Mouse (Mus musculus) CH12.LX (cell line): ENCODE measurements around the gene Zfp661. TPM values are rescaled to one million over a fixed set of nuclear protein-coding genes. Genes with fewer than 3 reads are reported as not detected.

Source experiments
- DNase-seq: peaks from one replicate; pipeline ENCODE4 v3.0.0-alpha.2; 2013; ENCODE audit errors: extremely low read depth
- H3K27ac ChIP-seq: 2 replicates; pipeline ENCODE4 v1.5.1; 2012; ENCODE audit warnings: low read depth, mild to moderate bottlenecking, control low read depth, moderate library complexity; ENCODE audit not compliant: insufficient read depth
- H3K27me3 ChIP-seq: replicated peaks from 2 replicates; pipeline ENCODE3; 2012; ENCODE audit warnings: inconsistent platforms
- H3K36me3 ChIP-seq, 2 experiments: replicated peaks in 1 of 2; 2 replicates each; pipeline versions ENCODE3 to v1.6.1; 2012; ENCODE audit warnings: inconsistent platforms in 1 of 2, low read length in 1 of 2, mild to moderate bottlenecking in 1 of 2, mixed read lengths in 1 of 2, moderate library complexity in 1 of 2; ENCODE audit not compliant: control insufficient read depth in 1 of 2, insufficient read depth in 1 of 2
- H3K4me1 ChIP-seq, 2 experiments: 2 replicates each; pipeline ENCODE4 v1.6.1; 2012; ENCODE audit warnings: inconsistent platforms in 1 of 2, moderate library complexity in 1 of 2; ENCODE audit not compliant: insufficient read depth in 2 of 2, control insufficient read depth in 1 of 2
- H3K4me2 ChIP-seq: 2 replicates; pipeline ENCODE4 v1.6.1; 2012; ENCODE audit warnings: low read depth, mild to moderate bottlenecking, control low read depth; ENCODE audit not compliant: poor library complexity, insufficient read depth, severe bottlenecking
- H3K4me3 ChIP-seq, 3 experiments: fragments of 150-350 bp in 1 of 3; sonication (generic) in 1 of 3; replicated peaks in 1 of 3; 2 replicates each; pipeline versions ENCODE3 to v1.5.1; 2011 to 2012; ENCODE audit warnings: low read depth in 2 of 3, low read length in 2 of 3, mild to moderate bottlenecking in 2 of 3, moderate library complexity in 2 of 3, control low read depth in 1 of 3, improper control_type of control experiment in 1 of 3, inconsistent platforms in 1 of 3, mixed read lengths in 1 of 3; ENCODE audit not compliant: poor library complexity in 1 of 3
- H3K79me2 ChIP-seq: replicated peaks from 2 replicates; pipeline ENCODE4 v1.6.1; 2012; ENCODE audit warnings: mild to moderate bottlenecking, moderate library complexity; ENCODE audit not compliant: control insufficient read depth, poor library complexity, insufficient read depth, severe bottlenecking; ENCODE audit errors: extremely low read depth
- H3K9ac ChIP-seq: 2 replicates; pipeline ENCODE4 v1.6.1; 2012; ENCODE audit warnings: low read depth, mild to moderate bottlenecking, control low read depth, moderate library complexity; ENCODE audit not compliant: insufficient read depth
- H3K9me3 ChIP-seq: replicated peaks from 2 replicates; pipeline ENCODE3; 2012; ENCODE audit warnings: low read length, inconsistent platforms, mixed read lengths
- BHLHE40 ChIP-seq: IDR thresholded peaks from 2 replicates; pipeline ENCODE4 v1.6.1; 2011; ENCODE audit warnings: mild to moderate bottlenecking, low read depth, low read length, improper control_type of control experiment
- E2F4 ChIP-seq: IDR thresholded peaks from 2 replicates; pipeline ENCODE4 v1.6.1; 2011; ENCODE audit warnings: low read depth, low read length, improper control_type of control experiment; ENCODE audit not compliant: insufficient replicate concordance
- ELF1 ChIP-seq: IDR thresholded peaks from 2 replicates; pipeline ENCODE4 v1.6.1; 2014; ENCODE audit warnings: low read depth, mild to moderate bottlenecking, inconsistent platforms, low read length, improper control_type of control experiment
- GABPA ChIP-seq: IDR thresholded peaks from 2 replicates; pipeline ENCODE4 v1.6.1; 2012; ENCODE audit warnings: low read depth, low read length, improper control_type of control experiment, inconsistent platforms; ENCODE audit not compliant: insufficient replicate concordance
- JUN ChIP-seq: IDR thresholded peaks from 2 replicates; pipeline ENCODE4 v1.6.1; 2011; ENCODE audit warnings: low read depth, mild to moderate bottlenecking, low read length, improper control_type of control experiment, moderate library complexity; ENCODE audit not compliant: insufficient read depth
- KAT2A ChIP-seq: IDR thresholded peaks from 2 replicates; pipeline ENCODE4 v1.6.1; 2012; ENCODE audit warnings: low read length, improper control_type of control experiment, inconsistent platforms; ENCODE audit not compliant: insufficient replicate concordance
- MAFK ChIP-seq: IDR thresholded peaks from 2 replicates; pipeline ENCODE4 v1.6.1; 2011; ENCODE audit warnings: low read length, improper control_type of control experiment; ENCODE audit not compliant: insufficient replicate concordance
- MAX ChIP-seq: IDR thresholded peaks from 2 replicates; pipeline ENCODE4 v1.6.1; 2011; ENCODE audit warnings: low read length, improper control_type of control experiment
- MXI1 ChIP-seq: IDR thresholded peaks from 2 replicates; pipeline ENCODE4 v1.6.1; 2011; ENCODE audit warnings: mild to moderate bottlenecking, low read depth, low read length, improper control_type of control experiment
- MYC ChIP-seq: IDR thresholded peaks from 2 replicates; pipeline ENCODE4 v1.6.1; 2011; ENCODE audit warnings: low read depth, mild to moderate bottlenecking, improper control_type of control experiment, low read length
- PAX5 ChIP-seq: IDR thresholded peaks from 2 replicates; pipeline ENCODE4 v1.6.1; 2012; ENCODE audit warnings: low read length, inconsistent platforms, mixed read lengths
- POLR2AphosphoS2 ChIP-seq: IDR thresholded peaks from 2 replicates; pipeline ENCODE4 v1.6.1; 2011; ENCODE audit warnings: low read depth, low read length, improper control_type of control experiment
- RCOR1 ChIP-seq: conservative IDR thresholded peaks from 2 replicates; pipeline ENCODE4 v1.6.1; 2012; ENCODE audit warnings: low read depth, mild to moderate bottlenecking, inconsistent platforms, low read length, improper control_type of control experiment
- SMC3 ChIP-seq: IDR thresholded peaks from 2 replicates; pipeline ENCODE4 v1.6.1; 2011; ENCODE audit warnings: low read depth, low read length, improper control_type of control experiment
- USF2 ChIP-seq: conservative IDR thresholded peaks from 2 replicates; pipeline ENCODE4 v1.6.1; 2011; ENCODE audit warnings: low read depth, low read length, improper control_type of control experiment
- ZC3H11A ChIP-seq: IDR thresholded peaks from 2 replicates; pipeline ENCODE4 v1.6.1; 2012; ENCODE audit warnings: low read depth, mild to moderate bottlenecking, inconsistent platforms, low read length, improper control_type of control experiment
- ZMIZ1 ChIP-seq: IDR thresholded peaks from 2 replicates; pipeline ENCODE4 v1.6.1; 2012; ENCODE audit warnings: low read depth, mild to moderate bottlenecking, inconsistent platforms, low read length, improper control_type of control experiment
- ZNF384 ChIP-seq: IDR thresholded peaks from 2 replicates; pipeline ENCODE4 v1.6.1; 2012; ENCODE audit warnings: low read depth, low read length, improper control_type of control experiment, inconsistent platforms
- dilution Hi-C: fragments of 300-500 bp; cut with MboI; formaldehyde crosslinking; loops from 2 replicates; pipeline ENCODE4 v1.14.3; 2020; ENCODE audit warnings: low sequenced_read_pairs; ENCODE audit not compliant: extremely low pct_unique_long_range_greater_than_20kb, extremely low pct_ligation_motif_present
- in situ Hi-C: fragments of 300-500 bp; cut with MboI; formaldehyde crosslinking; loops from 3 replicates; pipeline ENCODE4 v1.14.3; 2019; ENCODE audit warnings: low sequenced_read_pairs, low pct_ligation_motif_present, low pct_unique_long_range_greater_than_20kb, mixed read lengths
- polyA plus RNA-seq: library from polyadenylated mRNA; unstranded; fragments of >175 nt; gene quantifications from 2 replicates; pipeline ENCODE4 v1.2.1, GENCODE M21; 2012; ENCODE audit warnings: low read depth; ENCODE audit not compliant: insufficient read length
- total RNA-seq, 2 experiments: library from RNA; depleted of rRNA; stranded (reverse); fragments of 300-350 nt in 1 of 2; fragments of >200 nt in 1 of 2; gene quantifications; 2 replicates each; pipeline ENCODE4 v1.2.3; 2012 to 2014

The Zfp661 gene
- total and polyA plus RNA-seq, 3 experiments: 3.2 to 5.9 (median 4.7) TPM

GRCm38 (mm10) chr2:127525004-127525775 lies 61.7 kb downstream of the Zfp661 start:
- in situ Hi-C loops (no loop called here), dilution Hi-C loops (no loop called here)
- Histone ChIP-seq H3K36me3 (no peaks in the 10 kb centered on the region), H3K4me1 (no peaks in the 10 kb centered on the region; a peak in 1 of 4 replicates), H3K4me2 (no peak overlapping the region), H3K79me2 (no peaks in the 10 kb centered on the region), H3K27me3 (peaks cover 95% of the 10 kb centered on the region), H3K9me3 (no peaks in the 10 kb centered on the region), H3K4me3 (no peak overlapping the region), H3K9ac (no peak overlapping the region), H3K27ac (no peak overlapping the region)
- DNase-seq: no peak
- no peak for TF ChIP-seq ZNF384
- no peak for TF ChIP-seq BHLHE40
- TF ChIP-seq ZC3H11A: no peak
- TF ChIP-seq RCOR1: no peak
- TF ChIP-seq MXI1: no peak
- TF ChIP-seq POLR2AphosphoS2: no peak
- TF ChIP-seq E2F4: no peak
- no peak for TF ChIP-seq MAFK
- no peak for TF ChIP-seq PAX5
- TF ChIP-seq MAX: no peak
- TF ChIP-seq ELF1: no peak
- no peak for TF ChIP-seq USF2
- TF ChIP-seq SMC3: no peak
- TF ChIP-seq KAT2A: no peak
- no peak for TF ChIP-seq ZMIZ1
- no peak for TF ChIP-seq MYC
- TF ChIP-seq GABPA: no peak
- no peak for TF ChIP-seq JUN

Other genes with a start within 250 kb of the Zfp661 start
- 0.08 TPM in 1 of 2 replicates, not detected in the other for gene Astl, start 248.5 kb downstream of the Zfp661 start, total RNA-seq (2012; rRNA removed)
- gene Astl, start 248.5 kb downstream of the Zfp661 start, total RNA-seq (2014; rRNA removed): not detected in 2 replicates
- not detected in 2 replicates for gene Astl, start 248.5 kb downstream of the Zfp661 start, polyA plus RNA-seq
- gene Adra2b, start 223.9 kb downstream of the Zfp661 start, total RNA-seq (2012; rRNA removed): not detected in 2 replicates
- 0.08 TPM in 1 of 2 replicates, not detected in the other for gene Adra2b, start 223.9 kb downstream of the Zfp661 start, total RNA-seq (2014; rRNA removed)
- gene Adra2b, start 223.9 kb downstream of the Zfp661 start, polyA plus RNA-seq: 0.05 TPM in 1 of 2 replicates, not detected in the other
- gene Gpat2, start 161.9 kb downstream of the Zfp661 start, total RNA-seq (2012; rRNA removed): 0.17 and 0.21 TPM in 2 replicates
- gene Gpat2, start 161.9 kb downstream of the Zfp661 start, total RNA-seq (2014; rRNA removed): 0.19 TPM in 2 replicates
- gene Gpat2, start 161.9 kb downstream of the Zfp661 start, polyA plus RNA-seq: 0.45 and 0.63 TPM in 2 replicates
- gene Fahd2a, start 142.5 kb downstream of the Zfp661 start, total RNA-seq (2012; rRNA removed): 8.6 and 9.9 TPM in 2 replicates
- gene Fahd2a, start 142.5 kb downstream of the Zfp661 start, total RNA-seq (2014; rRNA removed): 6.6 and 8.1 TPM in 2 replicates
- 4.5 and 5.2 TPM in 2 replicates for gene Fahd2a, start 142.5 kb downstream of the Zfp661 start, polyA plus RNA-seq
- not detected in 2 replicates for gene Kcnip3, start 65.0 kb downstream of the Zfp661 start, total RNA-seq (2012; rRNA removed)
- gene Kcnip3, start 65.0 kb downstream of the Zfp661 start, total RNA-seq (2014; rRNA removed): not detected in 2 replicates
- gene Kcnip3, start 65.0 kb downstream of the Zfp661 start, polyA plus RNA-seq: not detected in 2 replicates
- not detected in 2 replicates for gene Prom2, start 45.6 kb downstream of the Zfp661 start, total RNA-seq (2012; rRNA removed)
- gene Prom2, start 45.6 kb downstream of the Zfp661 start, total RNA-seq (2014; rRNA removed): not detected in 2 replicates
- not detected in 2 replicates for gene Prom2, start 45.6 kb downstream of the Zfp661 start, polyA plus RNA-seq
- 173 and 188 TPM in 2 replicates for gene Mrps5, start 128 bp upstream of the Zfp661 start, total RNA-seq (2012; rRNA removed)
- 144 and 186 TPM in 2 replicates for gene Mrps5, start 128 bp upstream of the Zfp661 start, total RNA-seq (2014; rRNA removed)
- gene Mrps5, start 128 bp upstream of the Zfp661 start, polyA plus RNA-seq: 210 and 278 TPM in 2 replicates
- not detected in 2 replicates for gene Mal, start 69.6 kb upstream of the Zfp661 start, total RNA-seq (2012; rRNA removed)
- gene Mal, start 69.6 kb upstream of the Zfp661 start, total RNA-seq (2014; rRNA removed): not detected in 2 replicates
- not detected in 2 replicates for gene Mal, start 69.6 kb upstream of the Zfp661 start, polyA plus RNA-seq
- gene Mall, start 142.8 kb upstream of the Zfp661 start, total RNA-seq (2012; rRNA removed): not detected in 2 replicates
- gene Mall, start 142.8 kb upstream of the Zfp661 start, total RNA-seq (2014; rRNA removed): not detected in 2 replicates
- 0.11 and 0.16 TPM in 2 replicates for gene Mall, start 142.8 kb upstream of the Zfp661 start, polyA plus RNA-seq
- 7.5 and 8.2 TPM in 2 replicates for gene Nphp1, start 201.8 kb upstream of the Zfp661 start, total RNA-seq (2012; rRNA removed)
- 4.6 and 6.3 TPM in 2 replicates for gene Nphp1, start 201.8 kb upstream of the Zfp661 start, total RNA-seq (2014; rRNA removed)
- 9.7 and 10.5 TPM in 2 replicates for gene Nphp1, start 201.8 kb upstream of the Zfp661 start, polyA plus RNA-seq
- 43.9 and 51.3 TPM in 2 replicates for gene Mtln, start 205.4 kb upstream of the Zfp661 start, total RNA-seq (2012; rRNA removed)
- gene Mtln, start 205.4 kb upstream of the Zfp661 start, total RNA-seq (2014; rRNA removed): 37.2 and 47.2 TPM in 2 replicates
- 35.4 and 40.7 TPM in 2 replicates for gene Mtln, start 205.4 kb upstream of the Zfp661 start, polyA plus RNA-seq
- gene Bub1, start 244.8 kb upstream of the Zfp661 start, total RNA-seq (2012; rRNA removed): 46.6 and 47.0 TPM in 2 replicates
- 131 and 133 TPM in 2 replicates for gene Bub1, start 244.8 kb upstream of the Zfp661 start, total RNA-seq (2014; rRNA removed)
- gene Bub1, start 244.8 kb upstream of the Zfp661 start, polyA plus RNA-seq: 59.0 and 66.2 TPM in 2 replicates